Mouse (Mus musculus) left cerebral cortex, postnatal 4 days (tissue): ENCODE data around the gene Polr2e. TPM values are rescaled to one million over a fixed set of nuclear protein-coding genes. Genes with fewer than 3 reads are reported as not detected.
A peak's percentile ranks its signal among the peaks of the same experiment; 100 is the strongest.

Source experiments
- DNase-seq: peaks from one replicate; pipeline ENCODE4 v3.0.0-alpha.2; 2022
- intact Hi-C: fragments of 180-260 bp; cut with DNase I; formaldehyde crosslinking; loops from one replicate; pipeline ENCODE4 v1.15.1; 2025
- total RNA-seq, 2 experiments: library from RNA; stranded (reverse); gene quantifications; 2 replicates each; pipeline ENCODE4 v1.2.3; 2021

Gene Polr2e
- 10 to 100 TPM; 63.9 to 74.2 TPM for total RNA-seq

- DNase-seq, result peak; percentile 97
- intact Hi-C loops, result loop anchor here (5.0 kb wide), 1 partner anchor 47 kb away; no protein-coding TSS in a partner anchor
Measured at GRCm38 (mm10) chr10:80039559-80039979, at the start of gene Polr2e. Gene Polr2e (minus strand): TSS chr10:80039795.

- intact Hi-C loops, result no loop called here
Measured at GRCm38 (mm10) chr10:80089146-80089545, 49.6 kb upstream of the Polr2e start.

GRCm38 (mm10) chr10:80087483-80087882, 47.9 kb upstream of the Polr2e start:
- intact Hi-C loops, result no loop called here

More at GRCm38 (mm10) chr10:80089146-80089545, 49.6 kb upstream of the Polr2e start:
- DNase-seq, result no peak

GRCm38 (mm10) chr10:80086847-80087246, 47.3 kb upstream of the Polr2e start:
- no peak for DNase-seq
- intact Hi-C loops, result no loop called here

More at GRCm38 (mm10) chr10:80087483-80087882, 47.9 kb upstream of the Polr2e start:
- DNase-seq, result no peak

GRCm38 (mm10) chr10:80084817-80085487, 45.4 kb upstream of the Polr2e start:
- intact Hi-C loops, result no loop called here
- peak; percentile 32 for DNase-seq

- DNase-seq, result no peak
- intact Hi-C loops, result no loop called here
Measured at GRCm38 (mm10) chr10:80081075-80081474, 41.5 kb upstream of the Polr2e start.

GRCm38 (mm10) chr10:80080396-80081070, 40.9 kb upstream of the Polr2e start:
- no peak for DNase-seq
- intact Hi-C loops, result no loop called here

- intact Hi-C loops, result no loop called here
- no peak for DNase-seq
Measured at GRCm38 (mm10) chr10:80078366-80078765, 38.8 kb upstream of the Polr2e start.

- no peak for DNase-seq
- intact Hi-C loops, result no loop called here
Measured at GRCm38 (mm10) chr10:80077312-80077711, 37.7 kb upstream of the Polr2e start.

- intact Hi-C loops, result no loop called here
- DNase-seq, result no peak
Measured at GRCm38 (mm10) chr10:80076386-80076785, 36.8 kb upstream of the Polr2e start.

- intact Hi-C loops, result no loop called here
- no peak for DNase-seq
Measured at GRCm38 (mm10) chr10:80075924-80076323, 36.3 kb upstream of the Polr2e start.

GRCm38 (mm10) chr10:80074813-80075601, 35.4 kb upstream of the Polr2e start:
- intact Hi-C loops, result no loop called here
- peak; percentile 46 for DNase-seq

GRCm38 (mm10) chr10:80072623-80073489, 33.3 kb upstream of the Polr2e start:
- DNase-seq, result no peak
- intact Hi-C loops, result no loop called here

- no peak for DNase-seq
- intact Hi-C loops, result no loop called here
Measured at GRCm38 (mm10) chr10:80071516-80071900, 31.9 kb upstream of the Polr2e start.

- intact Hi-C loops, result no loop called here
- DNase-seq, result peak; percentile 81
Measured at GRCm38 (mm10) chr10:80070837-80071515, 31.4 kb upstream of the Polr2e start.

- DNase-seq, result no peak
- intact Hi-C loops, result no loop called here
Measured at GRCm38 (mm10) chr10:80069948-80070450, 30.4 kb upstream of the Polr2e start.

- intact Hi-C loops, result no loop called here
- no peak for DNase-seq
Measured at GRCm38 (mm10) chr10:80069251-80069650, 29.7 kb upstream of the Polr2e start.

- no peak for DNase-seq
- intact Hi-C loops, result no loop called here
Measured at GRCm38 (mm10) chr10:80063877-80064650, 24.5 kb upstream of the Polr2e start.

GRCm38 (mm10) chr10:80063104-80063503, 23.5 kb upstream of the Polr2e start:
- DNase-seq, result peak; percentile 85
- intact Hi-C loops, result no loop called here
